In the genomic region with DNA sequence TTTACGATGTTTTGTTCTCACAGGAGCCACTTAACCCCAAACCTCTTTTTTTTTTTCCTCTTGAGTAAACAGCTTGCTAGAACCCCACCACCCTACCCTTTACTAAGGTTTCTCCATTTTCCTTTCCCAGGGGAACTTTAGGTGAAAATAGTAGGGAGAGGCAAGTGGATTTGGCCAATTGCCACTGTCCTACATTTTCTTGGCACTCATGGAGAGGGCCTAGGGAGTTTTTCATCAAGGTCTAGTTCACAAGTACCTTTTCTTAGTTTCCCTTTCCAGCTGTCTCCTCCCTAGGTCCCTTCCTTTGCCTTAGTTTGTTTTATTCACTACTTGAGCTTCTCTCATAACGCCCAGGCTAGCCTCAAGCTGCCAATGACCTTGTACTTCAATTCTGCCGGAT, we compare ENCODE assay signal across 9 mouse cellular contexts. TPM values are rescaled to one million over a fixed set of nuclear protein-coding genes. Genes with fewer than 3 reads are reported as not detected.
DNase-seq lines count a peak whose midpoint lies in the region; ATAC-seq and TF ChIP-seq lines count a peak whose summit lies in the region.
"Had no signal": no experiment of that assay in that cellular context is flagged by ENCODE, and none has a peak within 500 bp of the region (broad histone marks: within the 10 kb centered on the region; RNA-seq: fewer than 3 reads in every experiment).

No protein-coding gene starts in this region.

- H3K27me3 ChIP-seq in heart, embryonic 11.5 days (ENCODE audit: control insufficient read depth, insufficient read depth, low read length): no peaks in the 10 kb centered on the region
- peaks cover 0 to 2% of the 10 kb centered on the region in 2 experiments; a peak in 3 of 4 replicates for H3K27me3 ChIP-seq in MEL (ENCODE audit: control insufficient read depth in 1 of 2, insufficient read depth in 2 of 2, low read length in 2 of 2)
- H3K27me3 ChIP-seq in hindbrain, embryonic 10.5 days (ENCODE audit: insufficient read depth, poor library complexity, severe bottlenecking): peaks cover 7% of the 10 kb centered on the region; the same call in 1 of the 2 replicates
- H3K27me3 ChIP-seq in midbrain, embryonic 11.5 days (ENCODE audit: control insufficient read depth, insufficient read depth, low read length): no peaks in the 10 kb centered on the region
- H3K27me3 ChIP-seq: Patski had no signal

- peak overlapping the region; percentile 86 for H3K4me2 ChIP-seq in heart, embryonic 11.5 days
- peak overlapping the region; percentile 90 for H3K4me2 ChIP-seq in midbrain, embryonic 11.5 days

- TF ChIP-seq POLR2A in MEL (IDR thresholded peaks at IDR 0.05; ENCODE audit: control insufficient read depth in 1 of 2, insufficient read depth in 1 of 2, low read depth in 1 of 2, low read length in 2 of 2, poor library complexity in 1 of 2): no peak

- no peak for TF ChIP-seq RAD21 in MEL (IDR thresholded peaks at IDR 0.05; ENCODE audit: low read depth, low read length)

- peak overlapping the region; percentile 90 for H3K4me3 ChIP-seq in heart, embryonic 11.5 days (ENCODE audit: low read depth, low read length)
- H3K4me3 ChIP-seq in MEL (ENCODE audit: control insufficient read depth in 1 of 2, insufficient read depth in 1 of 2, low read depth in 2 of 2, low read length in 2 of 2): peak overlapping the region; percentile 89 to 94
- H3K4me3 ChIP-seq in hindbrain, embryonic 10.5 days: peak overlapping the region; percentile 95
- H3K4me3 ChIP-seq in midbrain, embryonic 11.5 days (ENCODE audit: low read depth, low read length): peak overlapping the region; percentile 99

- peaks cover 14% of the 10 kb centered on the region for H3K4me1 ChIP-seq in heart, embryonic 11.5 days (ENCODE audit: control insufficient read depth, insufficient read depth, low read length)
- H3K4me1 ChIP-seq in MEL (ENCODE audit: control insufficient read depth in 1 of 2, insufficient read depth in 2 of 2, low read length in 2 of 2): peaks cover 3 to 19% of the 10 kb centered on the region in 2 experiments; a peak in 3 of 4 replicates
- peaks cover 39% of the 10 kb centered on the region for H3K4me1 ChIP-seq in hindbrain, embryonic 10.5 days (replicated peaks)
- peaks cover 23% of the 10 kb centered on the region for H3K4me1 ChIP-seq in midbrain, embryonic 11.5 days (ENCODE audit: control insufficient read depth, insufficient read depth, low read length)

- H3K79me2 ChIP-seq in MEL (ENCODE audit: control insufficient read depth, insufficient read depth, low read length, poor library complexity): peaks cover 40% of the 10 kb centered on the region

- 56% methylated on average over 3 of the region's 3 CpGs for WGBS in heart, embryonic 11.5 days (ENCODE audit: insufficient replicate concordance)
- 48% methylated on average over 3 of the region's 3 CpGs for WGBS in hindbrain, embryonic 10.5 days
- 44% methylated on average over 3 of the region's 3 CpGs for WGBS in midbrain, embryonic 11.5 days

- H3K9me3 ChIP-seq in heart, embryonic 11.5 days (replicated peaks; ENCODE audit: control insufficient read depth, low read length): peaks cover 4% of the 10 kb centered on the region; the same call in 1 of the 2 replicates
- no peaks in the 10 kb centered on the region for H3K9me3 ChIP-seq in MEL (replicated peaks; ENCODE audit: insufficient read depth, low read length)
- H3K9me3 ChIP-seq in hindbrain, embryonic 10.5 days: peaks cover 9% of the 10 kb centered on the region; the same call in 1 of the 2 replicates
- no peaks in the 10 kb centered on the region; the same call in 1 of the 2 replicates for H3K9me3 ChIP-seq in midbrain, embryonic 11.5 days (ENCODE audit: control insufficient read depth, low read length)

- intact Hi-C loops in heart, postnatal 25 days (cut with DNase I): loop anchor here (2.0 to 5.0 kb wide), 3 partner anchors 47 to 466 kb away; partner anchors contain the start of gene 2410004B18Rik

- H3K27ac ChIP-seq in heart, embryonic 11.5 days (ENCODE audit: low read depth, low read length): no peak overlapping the region
- H3K27ac ChIP-seq in MEL (ENCODE audit: control insufficient read depth, low read depth, low read length): peak overlapping the region; percentile 14; the same call in 1 of the 2 replicates
- peak overlapping the region; percentile 95 for H3K27ac ChIP-seq in hindbrain, embryonic 10.5 days
- H3K27ac ChIP-seq in midbrain, embryonic 11.5 days (ENCODE audit: low read depth, low read length): no peak overlapping the region

- H3K9ac ChIP-seq in heart, embryonic 11.5 days (ENCODE audit: low read depth, low read length): peak overlapping the region; percentile 89
- H3K9ac ChIP-seq in MEL (ENCODE audit: control insufficient read depth, low read depth, low read length, poor library complexity, severe bottlenecking): peak overlapping the region; percentile 82
- H3K9ac ChIP-seq in midbrain, embryonic 11.5 days (ENCODE audit: low read length): peak overlapping the region; percentile 94

- TF ChIP-seq CTCF in MEL (IDR thresholded peaks at IDR 0.05 in 2 of 3, conservative IDR thresholded peaks at IDR 0.05 in 1 of 3; ENCODE audit: control insufficient read depth in 1 of 3, insufficient read depth in 1 of 3, low read depth in 2 of 3, low read length in 3 of 3, poor library complexity in 1 of 3, severe bottlenecking in 1 of 3): no peak

- DNase-seq in heart, postnatal 25 days (ENCODE audit: low spot score): no peak
- DNase-seq in MEL (ENCODE audit: low read depth, low spot score): no peak
- DNase-seq in hindbrain, embryonic 10.5 days (ENCODE audit: low spot score): no peak
- no peak for DNase-seq in midbrain, embryonic 11.5 days (ENCODE audit: low spot score, missing footprints)
- DNase-seq in c-Kit-positive CD71-positive TER-119-positive erythroid progenitor cells, embryonic 14.5 days (ENCODE audit: low spot score): no peak
- DNase-seq in adipocyte (ENCODE audit: low spot score): no peak

- H3K36me3 ChIP-seq in heart, embryonic 11.5 days (ENCODE audit: control insufficient read depth, insufficient read depth, low read length): no peaks in the 10 kb centered on the region
- peaks cover 1 to 12% of the 10 kb centered on the region in 2 experiments; a peak in 3 of 4 replicates for H3K36me3 ChIP-seq in MEL (ENCODE audit: control insufficient read depth in 1 of 2, insufficient read depth in 2 of 2, low read length in 2 of 2)
- no peaks in the 10 kb centered on the region for H3K36me3 ChIP-seq in hindbrain, embryonic 10.5 days
- H3K36me3 ChIP-seq in midbrain, embryonic 11.5 days (ENCODE audit: control insufficient read depth, insufficient read depth, low read length): no peaks in the 10 kb centered on the region

- ATAC-seq in heart, embryonic 11.5 days (replicated peaks; ENCODE audit: insufficient number of reproducible peaks, low FRiP score, low TSS enrichment): no peak
- ATAC-seq in midbrain, embryonic 11.5 days (ENCODE audit: low FRiP score): no peak
- ATAC-seq in activated CD4-positive, CD25-positive, alpha-beta regulatory T cell, adult 4 months: no peak

- no peak for TF ChIP-seq EP300 in MEL (IDR thresholded peaks at IDR 0.05; ENCODE audit: low read depth in 1 of 2, low read length in 2 of 2)

TF ChIP-seq in MEL, 35 proteins besides CTCF, POLR2A, EP300 and RAD21:
- TF ChIP-seq E2F4 (IDR thresholded peaks at IDR 0.05; ENCODE audit: borderline replicate concordance, low read depth, low read length) (no peak), UBTF (IDR thresholded peaks at IDR 0.05; ENCODE audit: borderline replicate concordance, insufficient read depth, low read depth, low read length) (no peak), TCF12 (IDR thresholded peaks at IDR 0.05; ENCODE audit: low read depth, low read length) (no peak), POLR2AphosphoS2 (IDR thresholded peaks at IDR 0.05; ENCODE audit: low read length) (no peak), USF1 (IDR thresholded peaks at IDR 0.05; ENCODE audit: low read depth, low read length) (no peak), TAL1 (IDR thresholded peaks at IDR 0.05; ENCODE audit: low read length) (no peak), ETS1 (IDR thresholded peaks at IDR 0.05; ENCODE audit: low read depth, low read length) (no peak), ZKSCAN1 (IDR thresholded peaks at IDR 0.05; ENCODE audit: low read depth, low read length) (no peak), MAFK (IDR thresholded peaks at IDR 0.05; ENCODE audit: borderline replicate concordance, low read depth, low read length) (no peak), MXI1 (IDR thresholded peaks at IDR 0.05; ENCODE audit: low read depth, low read length) (no peak), SIN3A (IDR thresholded peaks at IDR 0.05; ENCODE audit: low read length) (no peak), MAZ (IDR thresholded peaks at IDR 0.05; ENCODE audit: low read depth, low read length) (no peak)

RNA-seq across cellular contexts. Expression of gene Ssx2ip, which starts 0.7 kb away (rescaled TPM):
- polyA plus RNA-seq in heart, embryonic 11.5 days (2014; fragmentation: Nextera tagmentation; extraction: Ambion mirVana): 29.7 and 32.1 TPM in 2 replicates
- total RNA-seq in heart, postnatal 25 days (2021): 10 to 100 TPM; 12.4 to 12.5 TPM
- 52.1 and 54.8 TPM in 2 replicates for total RNA-seq in MEL (2012; rRNA removed)
- polyA plus RNA-seq in MEL (2012; ENCODE audit: insufficient read depth in 1 of 2, insufficient read length in 2 of 2, low read depth in 1 of 2, low replicate concordance in 2 of 2, missing spikeins in 1 of 2): 100 to 1,000 TPM in 1 of 2 experiments, 10 to 100 TPM in 1; 70.0 to 270 TPM
- polyA plus RNA-seq in hindbrain, embryonic 10.5 days (2016; fragmentation: Nextera tagmentation; extraction: Ambion mirVana): 20.2 and 26.0 TPM in 2 replicates
- polyA plus RNA-seq in midbrain, embryonic 11.5 days (2014; fragmentation: Nextera tagmentation; extraction: Ambion mirVana): 31.0 and 33.5 TPM in 2 replicates
- polyA plus RNA-seq in activated CD4-positive, CD25-positive, alpha-beta regulatory T cell, adult 4 months (2017; shearing (Covaris generic)): 1 to 10 TPM in 1 of 2 experiments, under 1 TPM in 1; 0.56 to 1.5 TPM

RNA-seq across cellular contexts. Expression of gene Ctbs, which starts 45.8 kb away (rescaled TPM):
- 10.8 and 12.5 TPM in 2 replicates for polyA plus RNA-seq in heart, embryonic 11.5 days (2014; fragmentation: Nextera tagmentation; extraction: Ambion mirVana)
- 1 to 10 TPM; 4.2 to 4.4 TPM for total RNA-seq in heart, postnatal 25 days (2021)
- total RNA-seq in MEL (2012; rRNA removed): 3.2 and 3.7 TPM in 2 replicates
- polyA plus RNA-seq in MEL (2012; ENCODE audit: insufficient read depth in 1 of 2, insufficient read length in 2 of 2, low read depth in 1 of 2, low replicate concordance in 2 of 2, missing spikeins in 1 of 2): 1 to 10 TPM in 1 of 2 experiments, not detected in 1; 5.1 TPM
- 4.3 and 5.6 TPM in 2 replicates for polyA plus RNA-seq in hindbrain, embryonic 10.5 days (2016; fragmentation: Nextera tagmentation; extraction: Ambion mirVana)
- 5.8 and 6.6 TPM in 2 replicates for polyA plus RNA-seq in midbrain, embryonic 11.5 days (2014; fragmentation: Nextera tagmentation; extraction: Ambion mirVana)
- 10 to 100 TPM in 1 of 2 experiments, 1 to 10 TPM in 1; 6.3 to 10.3 TPM for polyA plus RNA-seq in activated CD4-positive, CD25-positive, alpha-beta regulatory T cell, adult 4 months (2017; shearing (Covaris generic))

Comparison
In these comparisons a context has a peak if more than half of its experiments do, and no peak if none do; other contexts are left out.
1. H3K27ac ChIP-seq: peak in MEL (single experiment) and hindbrain, embryonic 10.5 days (single experiment); none in heart, embryonic 11.5 days (single experiment) and midbrain, embryonic 11.5 days (single experiment).
2. Peak in every context shown above with its lines, with median percentiles within 50 percentile points of each other: H3K4me3 ChIP-seq and H3K9ac ChIP-seq.